28 mouse cellular contexts compared by ENCODE assay signal in the genomic region with DNA sequence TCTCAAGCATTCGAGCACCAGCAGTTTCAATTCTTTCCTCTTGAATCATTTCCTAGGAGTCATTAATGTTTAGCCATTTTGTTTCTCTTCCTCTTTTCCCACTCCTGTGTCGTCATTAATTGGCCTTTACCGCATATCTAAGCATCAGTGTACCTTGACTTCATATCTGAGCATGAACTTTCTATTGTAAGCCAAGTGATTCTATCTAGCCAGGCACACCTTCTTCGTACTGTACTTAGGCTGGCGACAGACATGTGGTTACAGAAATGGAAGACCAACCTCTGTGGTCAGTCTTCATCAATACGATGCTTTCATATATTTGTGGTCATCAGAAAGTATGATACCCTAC. TPM values are rescaled to one million over a fixed set of nuclear protein-coding genes. Genes with fewer than 3 reads are reported as not detected.
A peak's percentile ranks its signal among the peaks of the same experiment; 100 is the strongest.
DNase-seq lines count a peak whose midpoint lies in the region; ATAC-seq and TF ChIP-seq lines count a peak whose summit lies in the region.
"Had no signal": no experiment of that assay in that cellular context is flagged by ENCODE, and none has a peak within 500 bp of the region (broad histone marks: within the 10 kb centered on the region; RNA-seq: fewer than 3 reads in every experiment).

No protein-coding gene starts in this region.

- DNase-seq in kidney, adult 2 months = peak; percentile 13
- DNase-seq in CH12.LX (ENCODE audit: extremely low read depth) = no peak
- no peak for DNase-seq in hindbrain, embryonic 11.5 days (ENCODE audit: low spot score)
- DNase-seq in gastrocnemius, adult 8-10 months (ENCODE audit: low spot score in 2 of 2) = no peak
- DNase-seq: adrenal gland, adult 8-10 months; adrenal gland, postnatal 25 days; B cell, adult 2 months; cerebellum, adult 11-12 months; cerebellum, adult 8-10 months; cerebellum, postnatal 10 days; cerebellum, postnatal 36 days; embryo, embryonic 11 days; gastrocnemius, postnatal 14 days; heart, adult 11 months had no signal

- no peak overlapping the region for H3K4me3 ChIP-seq in kidney, adult 2 months (ENCODE audit: insufficient read depth, low read depth, low read length)
- no peak overlapping the region for H3K4me3 ChIP-seq in kidney, embryonic 16.5 days (ENCODE audit: low read length)
- no peak overlapping the region for H3K4me3 ChIP-seq in CH12.LX (replicated peaks in 1 of 3; ENCODE audit: low read depth in 2 of 3, low read length in 2 of 3, poor library complexity in 1 of 3)
- H3K4me3 ChIP-seq in intestine, postnatal 0 days (ENCODE audit: low read depth, low read length) = no peak overlapping the region
- no peak overlapping the region for H3K4me3 ChIP-seq in hindbrain, embryonic 11.5 days (ENCODE audit: low read depth, low read length)
- H3K4me3 ChIP-seq: embryonic facial prominence, embryonic 10.5 days; embryonic facial prominence, embryonic 13.5 days; erythroblast, embryonic 14.5 days; forebrain, embryonic 12.5 days; forebrain, embryonic 15.5 days; hindbrain, embryonic 10.5 days had no signal

- dilution Hi-C loops in CH12.LX (cut with MboI; ENCODE audit: extremely low pct_ligation_motif_present, extremely low pct_unique_long_range_greater_than_20kb, low sequenced_read_pairs) = no loop called here

- peaks cover 2% of the 10 kb centered on the region; the same call in 1 of the 2 replicates for H3K4me1 ChIP-seq in kidney, adult 2 months (ENCODE audit: control insufficient read depth, insufficient read depth, low read length)
- no peaks in the 10 kb centered on the region for H3K4me1 ChIP-seq in kidney, embryonic 16.5 days (ENCODE audit: insufficient read depth, low read length)
- H3K4me1 ChIP-seq in CH12.LX (ENCODE audit: control insufficient read depth in 1 of 2, insufficient read depth in 2 of 2) = peaks cover 9% of the 10 kb centered on the region in 2 experiments
- H3K4me1 ChIP-seq in intestine, postnatal 0 days (replicated peaks; ENCODE audit: control insufficient read depth, insufficient read depth, low read length) = no peaks in the 10 kb centered on the region; the same call in 1 of the 2 replicates
- no peaks in the 10 kb centered on the region for H3K4me1 ChIP-seq in hindbrain, embryonic 11.5 days (replicated peaks; ENCODE audit: control insufficient read depth, insufficient read depth, low read length)
- H3K4me1 ChIP-seq: embryonic facial prominence, embryonic 10.5 days; forebrain, embryonic 12.5 days; forebrain, embryonic 15.5 days; hindbrain, embryonic 10.5 days had no signal

- 59% methylated on average over 6 of the region's 6 CpGs for WGBS in kidney, adult 2 months
- WGBS in kidney, embryonic 16.5 days = 73% methylated on average over 6 of the region's 6 CpGs
- 53% methylated on average over 6 of the region's 6 CpGs for WGBS in intestine, postnatal 0 days
- 89% methylated on average over 6 of the region's 6 CpGs for WGBS in hindbrain, embryonic 11.5 days

- no peak overlapping the region for H3K9ac ChIP-seq in kidney, embryonic 16.5 days (replicated peaks; ENCODE audit: low read length)
- no peak overlapping the region for H3K9ac ChIP-seq in CH12.LX (ENCODE audit: insufficient read depth, low read depth)
- H3K9ac ChIP-seq in intestine, postnatal 0 days (ENCODE audit: low read depth, low read length) = no peak overlapping the region
- no peak overlapping the region for H3K9ac ChIP-seq in hindbrain, embryonic 11.5 days (ENCODE audit: low read depth, low read length)
- H3K9ac ChIP-seq: embryonic facial prominence, embryonic 13.5 days; forebrain, embryonic 12.5 days; forebrain, embryonic 15.5 days; hindbrain, embryonic 14.5 days had no signal

- no peak for TF ChIP-seq CTCF in kidney, adult 2 months (conservative IDR thresholded peaks at IDR 0.05; ENCODE audit: insufficient read depth, insufficient read length, low read depth, low read length)
- TF ChIP-seq CTCF in CH12.LX (conservative IDR thresholded peaks at IDR 0.05 in 1 of 2, IDR thresholded peaks at IDR 0.05 in 1 of 2; ENCODE audit: low read depth in 2 of 2, low read length in 2 of 2) = no peak
- no peak for TF ChIP-seq CTCF in intestine, postnatal 0 days (IDR thresholded peaks at IDR 0.05; ENCODE audit: low read depth)

- no peak for TF ChIP-seq RAD21 in CH12.LX (IDR thresholded peaks at IDR 0.05; ENCODE audit: low read depth, low read length)

- no peak overlapping the region for H3K4me2 ChIP-seq in kidney, embryonic 16.5 days (replicated peaks; ENCODE audit: low read depth, low read length)
- H3K4me2 ChIP-seq in CH12.LX (ENCODE audit: insufficient read depth, low read depth, poor library complexity, severe bottlenecking) = peak overlapping the region; percentile 63; the same call in 1 of the 2 replicates
- H3K4me2 ChIP-seq in intestine, postnatal 0 days (replicated peaks; ENCODE audit: low read depth) = no peak overlapping the region
- no peak overlapping the region for H3K4me2 ChIP-seq in hindbrain, embryonic 11.5 days (replicated peaks; ENCODE audit: low read depth, low read length)
- H3K4me2 ChIP-seq: embryonic facial prominence, embryonic 13.5 days; forebrain, embryonic 12.5 days; forebrain, embryonic 15.5 days; heart, embryonic 11.5 days; hindbrain, embryonic 14.5 days had no signal

- no peaks in the 10 kb centered on the region for H3K9me3 ChIP-seq in kidney, embryonic 16.5 days (ENCODE audit: low read length)
- H3K9me3 ChIP-seq in CH12.LX (replicated peaks; ENCODE audit: low read length) = no peaks in the 10 kb centered on the region
- H3K9me3 ChIP-seq in intestine, postnatal 0 days (ENCODE audit: control insufficient read depth) = no peaks in the 10 kb centered on the region
- H3K9me3 ChIP-seq in hindbrain, embryonic 11.5 days (ENCODE audit: control insufficient read depth, low read length) = no peaks in the 10 kb centered on the region
- H3K9me3 ChIP-seq: embryonic facial prominence, embryonic 10.5 days; embryonic facial prominence, embryonic 13.5 days; forebrain, embryonic 12.5 days; forebrain, embryonic 15.5 days; hindbrain, embryonic 10.5 days had no signal

- TF ChIP-seq EP300 in CH12.LX (IDR thresholded peaks at IDR 0.05; ENCODE audit: low read length) = no peak

- H3K36me3 ChIP-seq in kidney, adult 2 months (ENCODE audit: control insufficient read depth, insufficient read depth, low read length) = no peaks in the 10 kb centered on the region
- no peaks in the 10 kb centered on the region for H3K36me3 ChIP-seq in kidney, embryonic 16.5 days (ENCODE audit: insufficient read depth, low read length)
- no peaks in the 10 kb centered on the region for H3K36me3 ChIP-seq in CH12.LX (replicated peaks in 1 of 2; ENCODE audit: control insufficient read depth in 1 of 2, insufficient read depth in 1 of 2, low read length in 1 of 2)
- no peaks in the 10 kb centered on the region for H3K36me3 ChIP-seq in intestine, postnatal 0 days (ENCODE audit: control insufficient read depth, insufficient read depth)
- no peaks in the 10 kb centered on the region for H3K36me3 ChIP-seq in hindbrain, embryonic 11.5 days (ENCODE audit: control insufficient read depth, insufficient read depth, low read length)
- H3K36me3 ChIP-seq: embryonic facial prominence, embryonic 10.5 days; embryonic facial prominence, embryonic 13.5 days; forebrain, embryonic 12.5 days; forebrain, embryonic 15.5 days; hindbrain, embryonic 10.5 days had no signal

- no peaks in the 10 kb centered on the region for H3K79me2 ChIP-seq in CH12.LX (replicated peaks; ENCODE audit: control insufficient read depth, extremely low read depth, insufficient read depth, poor library complexity, severe bottlenecking)

- H3K27ac ChIP-seq in kidney, adult 2 months (ENCODE audit: insufficient read depth, low read depth, low read length) = no peak overlapping the region
- no peak overlapping the region for H3K27ac ChIP-seq in kidney, embryonic 16.5 days (ENCODE audit: low read length)
- H3K27ac ChIP-seq in CH12.LX (ENCODE audit: insufficient read depth, low read depth) = no peak overlapping the region
- H3K27ac ChIP-seq in intestine, postnatal 0 days (ENCODE audit: low read depth, low read length) = no peak overlapping the region
- H3K27ac ChIP-seq in hindbrain, embryonic 11.5 days (ENCODE audit: low read depth, low read length) = no peak overlapping the region
- H3K27ac ChIP-seq: embryonic facial prominence, embryonic 10.5 days; embryonic facial prominence, embryonic 13.5 days; forebrain, embryonic 12.5 days; forebrain, embryonic 15.5 days; hindbrain, embryonic 10.5 days; hindbrain, embryonic 14.5 days; hindbrain, postnatal 0 days had no signal

- no peak for ATAC-seq in kidney, embryonic 16.5 days (ENCODE audit: low FRiP score, low TSS enrichment)
- peak; percentile 88 for ATAC-seq in intestine, postnatal 0 days
- ATAC-seq in hindbrain, embryonic 11.5 days (ENCODE audit: low FRiP score) = no peak
- ATAC-seq: activated CD4-positive, CD25-positive, alpha-beta regulatory T cell, adult 4 months; forebrain, embryonic 15.5 days; hindbrain, postnatal 0 days; inflammation-experienced regulatory T-cells, adult 6 months had no signal

- no peak for TF ChIP-seq POLR2A in kidney, adult 2 months (IDR thresholded peaks at IDR 0.05; ENCODE audit: low read depth, low read length)
- TF ChIP-seq POLR2A in CH12.LX (IDR thresholded peaks at IDR 0.05; ENCODE audit: low read depth, low read length) = no peak

- in situ Hi-C loops in CH12.LX (cut with MboI; ENCODE audit: low pct_ligation_motif_present, low pct_unique_long_range_greater_than_20kb, low sequenced_read_pairs) = no loop called here

- H3K27me3 ChIP-seq in kidney, adult 2 months (replicated peaks; ENCODE audit: control insufficient read depth, insufficient read depth, low read length) = no peaks in the 10 kb centered on the region
- H3K27me3 ChIP-seq in kidney, embryonic 16.5 days (ENCODE audit: insufficient read depth, low read length) = no peaks in the 10 kb centered on the region
- H3K27me3 ChIP-seq in CH12.LX (replicated peaks) = no peaks in the 10 kb centered on the region
- no peaks in the 10 kb centered on the region for H3K27me3 ChIP-seq in intestine, postnatal 0 days (replicated peaks; ENCODE audit: control insufficient read depth, insufficient read depth, low read length)
- H3K27me3 ChIP-seq in hindbrain, embryonic 11.5 days (ENCODE audit: control insufficient read depth, insufficient read depth, low read length) = no peaks in the 10 kb centered on the region
- H3K27me3 ChIP-seq: embryonic facial prominence, embryonic 13.5 days; forebrain, embryonic 12.5 days; forebrain, embryonic 15.5 days had no signal

TF ChIP-seq in CH12.LX, 34 proteins besides CTCF, POLR2A, EP300 and RAD21 (continues in another document):
- TF ChIP-seq UBTF (IDR thresholded peaks at IDR 0.05; ENCODE audit: low read depth, low read length) (no peak), NRF1 (IDR thresholded peaks at IDR 0.05; ENCODE audit: low read depth, low read length) (no peak), SIN3A (IDR thresholded peaks at IDR 0.05; ENCODE audit: low read length) (no peak)

RNA-seq across cellular contexts. Expression of a gene that starts 33.8 kb away (rescaled TPM):
- 21.8 and 22.1 TPM in 2 replicates for polyA plus RNA-seq in kidney, adult 2 months (2012; rRNA removed)
- polyA plus RNA-seq in kidney, embryonic 16.5 days (2015; fragmentation: Nextera tagmentation; extraction: Ambion mirVana) = 5.4 and 6.0 TPM in 2 replicates
- total RNA-seq in CH12.LX (2012; rRNA removed) (0.59 and 1.1 TPM in 2 replicates), CH12.LX (2014; rRNA removed) (0.12 and 0.17 TPM in 2 replicates)
- 0.26 and 0.33 TPM in 2 replicates for polyA plus RNA-seq in CH12.LX (2012; ENCODE audit: insufficient read length, low read depth)
- polyA plus RNA-seq in intestine, postnatal 0 days (2015; fragmentation: Nextera tagmentation; extraction: Ambion mirVana) = 1.1 and 1.4 TPM in 2 replicates
- polyA plus RNA-seq in hindbrain, embryonic 11.5 days (2014; fragmentation: Nextera tagmentation; extraction: Ambion mirVana) = 0.32 and 1.1 TPM in 2 replicates
- under 1 TPM; 0.12 to 0.44 (median 0.36) TPM for total RNA-seq in gastrocnemius, adult 8-10 months (2022)
- total RNA-seq: MEL had no signal
- polyA plus RNA-seq: activated CD4-positive, CD25-positive, alpha-beta regulatory T cell, adult 4 months; erythroblast, embryonic 14.5 days; inflammation-experienced regulatory T-cells, adult 6 months had no signal
